Mouse (Mus musculus) MN1 (cell line): Measurements from ENCODE around the gene Nupl1.

Experiments used
- DNase-seq: peaks from one replicate; pipeline ENCODE4 v3.0.0-alpha.2; 2016; ENCODE audit warnings: low spot score

The Nupl1 gene

GRCm38 (mm10) chr14:60251281-60252003 lies at the start of gene Nupl1, which contains the start of gene Gm49336:
Nupl1 (minus strand) TSS chr14:60251431.
Gm49336 (minus strand) TSS chr14:60251507.
- peak; percentile 99 for DNase-seq

GRCm38 (mm10) chr14:60301024-60301423 lies 49.8 kb upstream of the Nupl1 start:
- no peak for DNase-seq

DNA sequence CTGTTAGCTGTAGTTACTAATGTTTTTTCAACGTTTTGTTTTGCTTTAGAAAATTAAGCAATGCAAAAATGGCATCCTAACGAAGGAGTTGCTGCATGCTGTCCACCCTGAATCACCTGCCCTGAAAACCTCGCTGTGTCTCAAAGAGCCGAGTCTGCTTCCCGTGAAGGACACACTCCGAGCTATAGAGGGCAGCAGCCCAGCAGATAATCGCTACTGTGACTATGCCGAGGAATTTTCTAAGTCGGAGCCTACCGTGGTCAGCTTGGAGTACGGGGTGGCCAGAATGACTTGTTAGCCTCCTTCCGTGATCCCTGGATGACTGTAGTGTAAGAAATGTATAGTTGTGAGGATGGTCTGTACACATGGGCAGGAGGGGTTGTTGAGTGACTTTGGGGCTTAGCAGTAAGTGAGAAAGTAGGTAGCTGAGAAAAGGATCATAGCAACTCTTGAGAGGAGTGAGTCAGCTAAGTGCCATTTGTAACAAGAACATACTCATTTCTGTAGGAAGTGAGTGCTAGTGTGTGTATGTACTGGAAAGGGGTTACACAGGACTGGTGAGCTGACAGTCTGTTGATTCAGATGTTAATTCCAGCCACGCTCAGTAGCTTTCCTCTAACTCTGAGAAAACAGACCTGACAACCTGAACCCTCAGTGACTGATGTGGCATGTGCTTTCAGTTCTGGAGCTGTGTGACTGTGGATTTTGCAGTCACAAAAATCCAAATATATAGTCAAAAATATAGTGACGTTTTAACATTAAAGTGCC lies 49.2 kb upstream of the Nupl1 start:
- DNase-seq = no peak

DNA sequence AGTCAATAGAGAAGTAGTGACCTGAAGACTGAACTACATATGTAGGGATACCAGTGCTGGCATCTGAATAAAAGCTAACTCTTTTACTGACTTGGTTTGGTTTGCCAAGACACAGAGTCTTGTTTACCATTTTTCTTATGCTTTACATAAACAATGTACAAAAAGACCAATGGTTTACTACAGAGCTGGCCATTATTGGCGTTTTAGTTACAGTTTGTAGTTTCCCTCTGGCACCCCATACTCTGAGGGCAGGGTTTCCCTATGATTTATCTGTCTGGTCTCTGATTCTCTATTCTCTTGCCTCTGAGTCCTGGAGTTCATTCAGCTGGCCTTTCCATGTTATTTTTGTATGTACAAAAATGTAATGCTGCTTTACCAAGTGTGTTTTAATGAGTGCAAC lies 44.3 kb upstream of the Nupl1 start:
- no peak for DNase-seq

GRCm38 (mm10) chr14:60290363-60290762 lies 39.1 kb upstream of the Nupl1 start:
- DNase-seq = no peak

DNA sequence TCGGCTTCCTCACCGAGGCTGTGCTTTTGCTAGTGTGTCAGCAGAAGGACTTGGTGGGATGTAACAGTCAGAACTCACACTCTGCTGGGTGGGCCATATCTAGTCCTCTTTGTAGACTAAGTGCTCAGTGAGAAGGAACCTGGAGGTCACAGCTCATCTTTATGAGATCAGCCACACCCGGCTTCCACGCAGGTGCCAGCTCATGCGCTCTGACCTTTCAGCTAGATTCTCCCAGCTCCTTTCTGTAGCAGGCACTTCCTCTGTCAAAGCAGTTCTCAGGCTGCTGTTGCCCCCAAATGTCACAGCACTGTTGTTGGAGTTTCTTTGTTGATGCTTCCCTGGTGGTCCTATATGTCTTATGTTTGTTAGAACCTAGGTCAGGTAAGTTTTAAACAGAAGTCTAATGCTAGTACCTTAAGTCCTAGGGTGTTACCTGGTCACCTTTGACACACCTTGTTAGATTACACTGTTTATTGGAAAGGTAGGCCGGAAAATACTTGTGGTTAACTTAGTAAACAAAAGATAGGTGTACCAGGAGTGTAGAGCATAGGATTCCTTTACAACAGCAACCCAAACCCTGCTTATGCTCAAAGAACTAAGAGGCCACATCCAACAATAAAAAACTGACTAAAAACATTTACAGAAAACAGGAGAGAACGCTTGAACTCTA lies 35.1 kb upstream of the Nupl1 start:
- DNase-seq = no peak

DNA sequence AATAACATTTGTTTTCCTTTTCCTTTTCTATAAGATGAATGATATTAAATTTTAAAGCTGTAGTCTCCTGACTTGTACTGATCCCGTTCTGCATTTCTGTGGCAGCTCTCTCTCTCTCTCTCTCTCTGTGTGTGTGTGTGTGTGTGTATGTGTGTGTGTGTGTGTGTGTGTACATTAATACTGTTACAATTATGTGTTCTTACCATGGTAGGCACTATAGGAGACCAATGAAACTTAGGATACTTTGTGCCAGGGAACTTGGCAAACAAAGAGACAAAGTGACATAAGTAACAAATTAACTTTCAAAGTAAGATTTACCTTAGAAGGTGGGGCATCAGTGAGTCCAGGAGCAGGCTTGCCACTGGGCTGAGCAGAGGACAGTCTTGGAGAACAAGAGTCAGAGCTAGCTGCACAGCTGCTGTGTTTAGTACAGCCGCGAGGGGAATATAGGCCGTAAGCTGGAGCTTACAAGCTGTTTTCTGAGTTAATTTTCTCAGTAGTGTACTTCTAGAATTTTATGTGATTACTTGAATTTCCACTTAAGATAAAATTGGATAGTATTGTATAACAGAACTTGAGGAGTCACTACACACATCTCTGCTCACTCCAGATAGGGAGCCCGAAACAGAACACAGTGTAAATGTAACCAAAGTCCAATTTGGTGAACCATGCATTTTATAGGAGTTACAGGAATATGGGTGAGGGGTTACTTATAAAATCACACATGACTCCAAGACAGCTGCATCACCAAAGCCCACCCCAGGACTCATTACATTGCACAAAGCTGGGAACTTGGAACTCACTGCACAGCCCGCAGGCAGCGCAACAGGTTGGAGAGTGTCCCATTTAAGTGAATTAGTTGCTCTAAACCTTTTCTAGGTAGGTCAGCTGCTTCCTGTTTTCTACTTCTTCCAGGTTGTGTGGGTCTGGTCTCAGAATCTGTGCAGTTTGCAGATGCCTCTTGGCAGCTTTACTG lies 24.4 kb upstream of the Nupl1 start:
- DNase-seq = no peak

DNA sequence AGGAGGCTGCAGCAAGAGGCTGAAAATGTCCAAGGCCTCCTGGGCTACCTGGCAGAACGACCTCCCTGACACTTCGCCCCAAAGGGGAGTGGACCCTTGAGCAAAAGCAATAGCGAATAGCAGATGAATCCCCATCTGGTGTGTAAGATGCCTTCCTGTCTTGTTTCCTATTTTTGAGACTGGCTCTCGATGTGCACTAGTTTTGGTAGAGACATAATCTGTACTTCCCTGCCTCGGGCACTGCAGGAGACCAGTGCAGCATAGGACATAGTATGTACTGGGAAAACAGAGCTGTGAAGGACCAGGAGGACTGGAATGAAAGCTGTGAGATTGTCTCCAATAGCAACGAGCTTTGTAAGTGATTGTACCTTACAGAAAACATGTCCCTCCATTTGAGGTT lies 22.1 kb upstream of the Nupl1 start:
- no peak for DNase-seq

DNA sequence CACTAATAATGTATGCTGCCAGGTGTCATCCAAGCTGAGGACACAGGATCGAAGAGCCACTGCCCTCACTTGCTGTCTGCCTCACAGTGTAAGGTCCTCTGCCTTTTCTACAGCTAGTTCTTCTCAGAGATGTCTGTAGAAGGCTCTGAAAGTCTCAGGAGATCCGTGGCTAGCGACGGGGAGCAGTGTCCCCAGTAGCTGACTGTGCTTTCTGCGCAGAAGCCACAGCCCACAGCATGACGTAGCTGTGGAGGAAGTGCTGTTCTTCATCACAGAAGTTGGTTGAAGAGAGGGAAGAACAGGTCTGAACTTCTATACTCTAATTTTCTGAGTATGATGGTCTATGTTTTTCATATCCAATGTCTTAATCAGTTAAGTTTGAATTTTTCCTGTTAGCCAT lies 18.1 kb upstream of the Nupl1 start:
- no peak for DNase-seq

DNA sequence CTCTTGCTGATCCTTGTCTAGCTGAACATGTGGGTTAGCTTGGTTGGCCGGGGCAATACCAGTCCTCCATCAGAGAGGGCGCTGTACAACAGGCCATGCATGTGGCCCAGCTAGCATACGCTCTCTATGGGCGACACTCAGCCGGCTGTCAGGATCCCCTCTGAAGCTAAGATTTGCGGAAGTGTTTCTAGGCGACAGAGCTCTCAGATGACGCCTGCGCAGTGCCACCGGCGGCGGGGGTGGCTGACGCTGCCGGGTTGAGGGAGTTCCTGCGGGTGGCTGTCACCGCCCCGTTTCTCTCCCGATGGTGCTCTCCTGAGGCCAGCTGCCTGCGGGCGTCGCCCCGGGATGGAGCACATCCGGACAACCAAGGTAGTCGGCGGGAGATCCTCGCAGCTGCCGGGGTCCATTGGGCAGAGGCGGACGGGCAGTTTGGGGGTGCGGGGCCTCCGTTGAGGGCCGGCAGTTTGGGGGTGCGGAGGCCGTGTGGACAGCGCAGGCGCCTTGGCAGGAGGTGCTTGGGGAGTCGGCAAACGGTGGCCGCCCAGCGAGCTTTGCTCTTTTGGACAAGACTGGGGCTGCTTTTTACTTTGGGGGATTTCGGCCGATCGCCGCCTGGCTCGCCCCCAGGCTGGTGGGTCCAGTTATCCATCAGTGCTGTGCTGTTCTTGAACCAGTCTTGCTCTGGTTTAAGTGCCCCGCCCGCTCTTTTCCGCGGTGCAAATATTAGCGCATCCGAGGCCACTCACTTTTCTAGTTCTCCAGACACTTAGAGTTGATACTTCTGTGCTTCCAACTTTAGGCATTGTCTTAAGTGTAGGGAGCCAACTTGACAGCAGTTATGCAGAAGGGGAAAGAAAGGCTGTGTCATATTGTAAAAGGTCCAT lies 14.0 kb upstream of the Nupl1 start, which contains the start of gene Mtmr6:
TSS of gene Mtmr6 (plus strand) at position 239 of the 887 bp plus-strand sequence.
- DNase-seq = peak; percentile 98

DNA sequence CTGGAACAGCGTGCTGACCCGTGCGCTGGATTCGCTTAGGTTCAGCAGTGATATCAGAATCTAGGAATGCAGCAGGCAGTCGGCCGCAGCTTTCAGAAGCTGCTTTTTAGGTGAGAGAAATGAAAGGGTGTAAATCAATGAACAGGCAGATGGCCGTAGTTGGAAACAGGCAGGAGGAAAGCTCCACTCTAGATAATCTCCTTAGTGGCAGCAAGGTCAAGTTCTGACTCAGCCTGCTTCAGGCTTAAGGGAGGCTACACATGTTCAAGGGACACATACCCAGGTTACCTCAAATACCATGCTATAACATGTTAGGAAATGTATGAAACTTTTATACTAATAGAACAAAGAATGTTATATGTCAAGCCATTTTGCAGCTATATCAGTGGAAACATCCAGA lies 11.1 kb upstream of the Nupl1 start:
- peak; percentile 15 for DNase-seq

- DNase-seq = no peak
Measured at GRCm38 (mm10) chr14:60257851-60258250, 6.6 kb upstream of the Nupl1 start.

DNA sequence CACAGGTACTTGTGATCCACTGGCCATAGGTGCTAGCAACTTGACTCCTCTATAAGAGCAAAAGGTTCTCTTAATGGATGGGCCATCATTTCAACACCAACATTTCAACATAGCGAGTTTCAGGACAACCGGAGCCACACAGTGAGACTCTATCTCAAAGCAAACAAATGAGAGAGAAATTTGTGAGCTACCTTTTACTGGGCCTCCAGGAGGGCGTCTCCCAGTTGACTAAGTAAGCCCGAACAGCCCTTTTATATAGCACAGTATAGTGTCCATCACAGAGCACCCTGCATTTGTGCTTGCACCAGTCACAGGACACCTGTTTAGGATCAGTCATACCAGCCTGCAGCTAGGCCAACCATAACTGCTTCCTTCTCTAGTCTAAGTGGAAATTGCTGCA lies 5.9 kb upstream of the Nupl1 start:
- DNase-seq = no peak

GRCm38 (mm10) chr14:60256356-60256755 lies 5.1 kb upstream of the Nupl1 start:
- DNase-seq = no peak

GRCm38 (mm10) chr14:60254774-60255173 lies 3.5 kb upstream of the Nupl1 start:
- no peak for DNase-seq

- no peak for DNase-seq
Measured at GRCm38 (mm10) chr14:60253466-60253865, 2.2 kb upstream of the Nupl1 start.

DNA sequence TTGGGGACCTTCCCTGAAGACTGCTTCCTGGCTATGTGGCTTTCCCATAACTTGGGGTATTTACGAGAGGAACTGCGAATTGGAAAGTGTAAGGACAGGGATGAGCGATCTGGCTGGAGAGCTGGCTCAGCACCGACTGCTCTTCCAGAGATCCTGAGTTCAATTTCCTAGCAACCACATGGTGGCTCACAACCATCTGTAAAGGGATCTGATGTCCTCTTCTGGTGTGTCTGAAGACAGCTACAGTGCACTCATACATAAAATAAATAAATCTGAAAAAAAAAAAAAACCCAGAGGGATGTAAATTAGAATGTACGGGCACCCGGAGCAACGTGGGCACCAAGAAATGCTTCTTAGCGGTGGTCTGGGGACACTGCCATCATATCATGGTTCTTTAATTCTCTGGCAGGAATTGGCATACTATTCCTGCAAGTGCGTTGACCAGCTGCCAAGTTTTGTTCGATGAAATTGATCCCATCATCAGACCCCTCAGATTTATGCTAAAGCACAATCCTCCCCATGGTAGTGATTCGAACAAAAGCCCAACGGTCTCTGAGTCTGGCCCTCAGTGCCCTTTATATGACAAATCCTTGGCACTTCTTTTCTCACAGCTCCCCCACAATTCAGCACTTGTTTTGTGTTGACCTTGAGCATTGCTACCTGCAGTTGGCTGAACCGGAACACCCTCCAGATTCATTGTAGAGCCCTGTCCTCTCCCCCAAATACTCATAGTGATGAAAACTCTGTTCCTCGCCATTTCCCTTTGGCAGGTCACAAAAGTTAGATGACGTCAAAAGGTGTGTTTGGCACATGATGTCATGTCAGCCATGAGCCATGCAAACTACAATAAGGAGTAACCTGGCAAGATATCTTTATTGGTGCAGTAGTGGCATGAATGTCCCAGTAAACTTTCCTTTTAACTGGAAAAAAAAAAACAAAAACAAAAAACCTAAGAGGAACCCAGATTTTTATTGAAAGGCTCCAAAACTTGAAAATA lies 1.1 kb upstream of the Nupl1 start:
- peak; percentile 18 for DNase-seq

GRCm38 (mm10) chr14:60250879-60251278 lies 352 bp downstream of the Nupl1 start:
- peak; percentile 60 for DNase-seq

DNA sequence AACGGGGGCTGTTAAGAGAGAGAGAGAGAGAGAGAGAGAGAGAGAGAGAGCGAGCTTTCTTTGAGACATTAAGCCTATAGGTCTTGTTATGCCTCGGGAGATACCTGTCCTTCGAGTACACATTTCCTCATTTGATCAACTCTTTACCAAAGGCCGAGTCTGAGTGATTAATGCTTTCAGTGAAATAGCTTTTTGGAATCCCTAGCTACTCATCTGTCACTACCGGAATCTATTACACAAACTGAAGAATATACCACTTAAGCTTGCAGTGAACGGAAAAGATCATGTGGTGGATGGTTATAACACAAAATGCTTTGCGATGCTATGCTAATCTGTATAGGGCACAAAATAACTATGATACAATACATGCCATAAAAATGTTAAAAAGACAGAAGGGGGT lies 865 bp downstream of the Nupl1 start:
- DNase-seq = no peak
